Mouse (Mus musculus): ENCODE results near the gene Nfatc4.

The Nfatc4 gene

DNA sequence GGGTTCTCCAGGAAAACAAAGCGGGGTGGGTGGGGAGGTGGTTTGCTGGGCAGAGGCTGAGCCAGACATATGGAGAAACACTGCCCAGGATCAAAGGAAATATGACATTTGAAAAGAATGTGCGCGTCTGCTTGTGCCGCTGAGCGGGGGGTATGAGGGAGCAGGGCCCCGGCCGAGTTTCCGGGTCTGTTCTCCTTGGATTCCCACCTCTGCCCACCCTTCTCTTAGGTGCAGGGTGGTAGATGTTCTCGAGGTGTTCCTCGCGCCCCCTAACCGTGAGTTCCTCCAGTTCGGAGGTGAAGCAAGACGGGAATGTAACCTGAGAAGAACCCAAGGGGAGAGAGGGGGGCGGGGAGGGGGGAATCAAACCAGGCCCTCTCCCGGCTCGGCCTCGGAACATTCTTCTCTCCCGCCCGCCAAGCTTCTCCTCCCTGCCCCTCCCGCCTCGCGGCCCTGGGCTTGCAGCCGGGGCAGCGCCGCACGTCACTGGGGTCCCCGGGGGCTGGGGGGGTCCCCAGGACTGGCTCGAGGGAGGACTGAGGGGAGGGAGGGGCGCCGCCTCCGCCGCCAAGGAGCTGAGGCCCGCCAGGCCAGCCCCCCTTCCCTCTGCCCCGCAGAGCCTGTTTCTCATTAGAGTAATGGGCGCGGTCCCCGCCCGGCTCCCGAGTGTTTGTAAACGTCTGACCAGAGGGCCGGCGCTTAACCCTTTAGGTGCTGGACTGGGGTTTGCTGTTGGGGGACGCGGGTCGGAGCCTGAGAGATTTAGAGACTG lies at the start of gene Nfatc4:
Gene Nfatc4 (plus strand): TSS at position 154 of the 772 bp plus-strand sequence.
- peak; percentile 83 for DNase-seq (ENCODE audit: low spot score)

DNA sequence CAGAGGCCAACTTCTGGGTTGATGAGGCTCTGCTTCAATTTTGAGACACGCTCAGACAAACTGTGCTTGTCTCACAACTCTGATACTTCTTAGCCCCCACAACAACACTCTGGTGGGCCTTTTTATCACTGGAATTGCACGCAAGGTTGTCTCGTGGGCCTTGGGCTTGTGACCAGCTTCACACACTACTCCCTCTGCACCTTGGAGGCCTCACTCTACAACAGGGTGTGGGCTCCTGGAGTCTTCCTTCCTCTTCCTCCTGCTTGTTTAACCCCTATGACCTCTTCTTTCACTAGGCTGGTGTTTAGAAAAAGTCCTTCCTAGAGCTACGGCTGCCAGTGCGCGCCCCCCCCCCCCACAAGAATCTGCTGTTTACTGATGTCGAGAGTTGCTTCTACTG lies 46.2 kb upstream of the Nfatc4 start:
- no peak for DNase-seq (ENCODE audit: low spot score)

GRCm38 (mm10) chr14:55777176-55777575 lies 45.8 kb upstream of the Nfatc4 start:
- DNase-seq (ENCODE audit: low spot score) = no peak

DNA sequence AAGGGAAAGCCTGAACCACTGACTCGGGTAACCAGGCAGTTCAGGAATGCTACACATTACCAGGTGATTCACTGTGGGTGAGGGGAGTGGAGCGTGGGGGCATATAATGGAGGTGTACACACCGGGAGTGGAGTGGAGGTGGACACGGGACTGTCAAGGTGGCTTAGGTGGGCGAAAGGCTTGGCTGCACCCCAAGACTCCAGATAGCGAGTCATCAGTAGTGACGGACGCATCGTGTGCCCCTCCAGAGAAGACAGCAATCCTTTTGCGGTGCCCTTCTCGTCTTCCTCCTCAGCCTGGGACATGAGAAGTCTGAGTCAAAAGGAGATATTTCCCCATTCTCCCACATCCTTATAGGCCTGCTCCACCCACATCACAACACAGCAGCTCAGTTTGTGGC lies 45.1 kb upstream of the Nfatc4 start:
- DNase-seq (ENCODE audit: low spot score) = no peak

DNA sequence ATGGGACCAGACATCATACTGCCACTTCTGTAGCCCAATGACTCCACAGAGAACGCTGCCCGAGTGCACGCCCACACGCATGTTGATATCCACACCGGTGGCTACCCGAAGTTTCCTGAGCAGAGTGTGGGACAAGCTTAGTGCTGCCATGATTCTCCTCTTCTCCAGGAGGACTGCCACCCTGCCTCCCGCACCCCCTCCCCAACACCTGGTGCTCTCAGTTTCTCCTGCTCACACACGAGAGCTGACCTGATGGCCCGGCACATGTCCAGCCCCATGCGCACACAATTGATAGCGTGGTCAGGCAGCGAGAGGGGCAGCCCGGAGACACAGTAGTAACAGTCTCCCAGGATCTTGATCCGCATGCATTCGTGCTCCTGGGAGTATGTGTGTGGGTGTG lies 44.3 kb upstream of the Nfatc4 start:
- no peak for DNase-seq (ENCODE audit: low spot score)

DNA sequence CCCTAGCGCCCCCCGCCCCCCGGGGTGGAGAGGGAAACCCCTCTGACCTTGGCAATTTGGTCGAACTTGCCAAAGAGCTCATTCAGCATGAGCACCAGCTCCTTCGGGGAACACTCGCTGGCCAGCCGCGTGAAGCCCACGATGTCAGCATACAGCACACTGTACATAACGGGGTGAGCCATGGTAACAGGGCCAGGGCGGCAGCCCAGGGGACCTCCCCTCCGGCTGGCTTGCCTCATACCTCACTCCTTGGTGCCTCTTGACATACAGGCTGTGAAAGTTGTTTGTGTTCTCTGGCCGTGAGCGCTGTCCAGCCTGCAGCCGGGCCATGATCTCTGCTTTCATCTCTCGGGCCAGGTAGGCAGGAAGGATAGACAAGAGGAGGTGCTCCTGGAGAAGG lies 43.3 kb upstream of the Nfatc4 start:
- DNase-seq (ENCODE audit: low spot score) = peak; percentile 3

DNA sequence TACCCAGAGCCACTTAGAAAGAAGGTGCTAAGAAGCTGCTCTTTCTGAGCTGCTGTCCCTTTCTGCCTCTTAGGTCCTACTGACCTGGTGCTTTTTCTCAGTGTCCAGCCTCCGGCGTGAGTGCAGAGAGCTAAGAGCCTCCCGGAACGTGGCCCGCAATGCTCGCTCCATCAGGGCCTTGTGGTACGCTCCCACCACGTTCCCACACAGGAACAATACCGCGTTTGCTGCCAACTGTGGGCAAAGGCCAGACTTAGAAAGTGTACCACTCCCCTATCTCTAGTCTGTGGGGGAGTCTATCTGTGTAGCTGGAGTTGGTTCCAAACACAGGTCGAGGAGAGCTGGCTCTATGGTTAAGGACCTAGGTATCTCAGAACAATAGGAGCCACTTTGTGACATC lies 42.2 kb upstream of the Nfatc4 start:
- DNase-seq (ENCODE audit: low spot score) = peak; percentile 5

- peak; percentile 62 for DNase-seq (ENCODE audit: low spot score)
These were observed 41.6 kb upstream of the Nfatc4 start for GRCm38 (mm10) chr14:55781310-55781709.

DNA sequence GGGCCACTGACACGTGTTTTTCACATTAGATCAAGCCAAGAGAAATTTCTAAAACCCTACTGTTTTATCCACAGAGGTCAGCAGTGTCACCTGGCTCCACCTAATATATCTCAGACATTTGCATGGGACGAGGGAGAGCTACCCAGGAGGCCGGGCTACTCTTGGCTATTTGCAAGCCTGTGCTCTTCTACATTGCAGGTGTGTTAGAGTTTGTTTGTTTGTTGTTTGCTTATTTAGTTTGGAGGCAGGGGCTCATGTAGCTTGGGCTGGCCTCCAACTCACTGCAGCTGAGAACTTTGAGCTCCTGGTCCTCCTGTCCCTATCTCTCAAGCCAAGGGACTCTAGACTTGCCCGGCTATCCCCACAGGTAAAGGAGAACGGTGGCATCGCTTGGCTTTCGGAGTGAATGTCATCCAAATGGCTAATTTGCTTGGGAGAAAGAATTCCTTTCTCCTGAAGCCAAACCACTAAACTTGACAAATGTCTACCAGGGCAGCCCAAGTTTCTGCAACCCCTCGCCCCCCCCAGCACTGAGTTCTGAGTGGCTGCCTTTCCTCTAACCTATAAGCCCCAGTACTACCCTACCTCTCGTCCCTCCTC lies 40.5 kb upstream of the Nfatc4 start:
- DNase-seq (ENCODE audit: low spot score) = peak; percentile 2

DNA sequence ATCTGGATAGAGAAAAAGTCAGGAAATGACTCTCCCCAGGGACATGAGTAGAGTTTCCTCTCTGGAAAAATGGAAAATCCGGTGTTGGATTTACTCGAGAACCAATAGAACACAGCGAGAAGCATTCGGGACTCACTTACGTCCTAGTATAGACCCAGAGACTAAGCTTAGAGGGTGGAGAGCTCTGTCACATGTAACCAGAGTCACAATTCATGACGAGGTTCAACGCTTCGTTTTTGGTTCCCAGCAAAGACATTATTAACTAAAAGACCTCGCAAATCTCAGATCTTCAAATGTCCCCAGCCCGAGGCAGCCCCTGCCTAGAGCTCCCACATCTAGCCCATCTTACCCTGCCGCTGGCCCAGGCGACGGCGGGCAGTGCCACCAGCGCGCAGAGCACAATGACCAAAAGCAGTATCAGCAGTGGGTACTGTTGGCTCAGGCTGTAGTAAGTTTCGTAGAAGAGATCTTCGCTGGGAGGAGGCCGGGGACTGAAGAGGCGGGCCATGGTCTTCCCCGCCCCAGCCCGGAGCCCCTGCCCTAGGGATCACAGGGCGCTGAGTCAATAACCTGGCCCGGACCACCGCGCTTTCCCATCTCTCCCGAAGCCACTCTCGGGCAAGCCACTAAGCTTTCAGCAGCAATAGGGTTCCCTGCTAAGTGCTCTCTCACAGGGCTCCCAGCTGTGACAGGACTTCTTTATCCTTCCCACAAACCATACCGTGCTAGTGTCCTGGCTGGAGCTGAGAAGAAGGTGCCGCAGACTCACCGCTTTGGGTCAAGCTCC lies 39.6 kb upstream of the Nfatc4 start:
- peak; percentile 5 for DNase-seq (ENCODE audit: low spot score)

GRCm38 (mm10) chr14:55783958-55784235 lies 39.0 kb upstream of the Nfatc4 start, which contains the start of gene Adcy4:
Gene Adcy4, minus strand, starts transcription at chr14:55784095.
- peak; percentile 4 for DNase-seq (ENCODE audit: low spot score)

GRCm38 (mm10) chr14:55785195-55785594 lies 37.7 kb upstream of the Nfatc4 start:
- DNase-seq (ENCODE audit: low spot score) = peak; percentile 2

DNA sequence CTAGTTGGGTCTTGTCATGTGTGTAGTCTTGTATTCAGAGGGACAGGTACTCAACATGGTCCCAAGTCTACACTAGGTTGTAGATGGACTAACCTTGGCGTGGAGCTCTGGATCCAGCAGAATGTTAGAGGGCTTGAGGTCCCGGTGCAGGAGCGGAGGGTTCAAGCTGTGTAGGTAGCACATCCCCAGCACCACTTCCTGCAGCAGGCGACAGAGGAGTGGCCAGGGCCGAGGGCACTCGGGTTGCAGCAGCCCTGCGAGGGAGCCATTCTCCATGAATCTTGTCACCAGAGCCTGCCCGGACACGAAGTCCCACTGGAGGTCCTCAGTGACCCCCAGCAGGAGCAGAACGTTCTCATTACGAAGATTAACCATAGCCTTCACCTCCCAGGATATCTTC lies 35.2 kb upstream of the Nfatc4 start:
- DNase-seq (ENCODE audit: low spot score) = peak; percentile 5

DNA sequence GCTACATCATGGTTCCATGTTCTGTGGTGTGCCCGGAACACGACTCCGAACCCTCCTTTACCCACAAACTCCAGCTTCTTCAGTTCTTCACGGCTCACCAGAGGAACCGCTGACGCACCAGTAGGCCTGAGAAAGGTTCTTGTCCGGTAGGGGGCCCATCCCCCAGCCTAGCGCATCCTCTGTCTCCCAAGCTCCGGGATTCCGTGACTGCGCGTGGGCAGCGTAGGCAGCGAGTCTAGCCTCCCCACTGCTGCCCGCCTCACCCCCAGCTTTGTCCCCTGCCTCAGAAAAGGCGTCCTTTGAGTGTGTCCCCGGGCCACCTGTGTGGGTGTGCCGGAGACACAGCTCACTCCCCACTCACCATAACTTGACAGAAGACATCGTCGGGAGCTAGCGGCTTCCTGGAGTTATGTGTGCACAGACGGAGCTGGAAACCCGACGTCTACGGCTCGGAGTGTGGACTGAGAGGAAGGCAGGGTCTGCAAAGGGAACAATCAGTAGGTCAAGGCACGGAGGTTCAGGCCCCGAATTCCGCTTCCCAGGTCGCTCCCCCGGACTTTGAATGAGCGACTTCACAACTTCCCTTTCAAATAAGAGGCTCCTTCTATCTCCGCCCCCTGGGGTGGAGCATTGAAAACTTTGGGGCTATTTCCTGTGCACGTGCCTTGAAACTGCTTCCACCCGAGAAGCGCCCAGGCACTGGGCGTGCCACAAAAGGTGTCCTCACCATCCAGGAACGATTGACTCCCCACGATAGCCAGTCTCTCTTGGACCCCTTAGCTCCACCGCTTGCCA lies 34.5 kb upstream of the Nfatc4 start, which contains the start of gene Ripk3:
Gene Ripk3 (minus strand): TSS at position 610 of the 795 bp plus-strand sequence.
- peak; percentile 19 for DNase-seq (ENCODE audit: low spot score)

DNA sequence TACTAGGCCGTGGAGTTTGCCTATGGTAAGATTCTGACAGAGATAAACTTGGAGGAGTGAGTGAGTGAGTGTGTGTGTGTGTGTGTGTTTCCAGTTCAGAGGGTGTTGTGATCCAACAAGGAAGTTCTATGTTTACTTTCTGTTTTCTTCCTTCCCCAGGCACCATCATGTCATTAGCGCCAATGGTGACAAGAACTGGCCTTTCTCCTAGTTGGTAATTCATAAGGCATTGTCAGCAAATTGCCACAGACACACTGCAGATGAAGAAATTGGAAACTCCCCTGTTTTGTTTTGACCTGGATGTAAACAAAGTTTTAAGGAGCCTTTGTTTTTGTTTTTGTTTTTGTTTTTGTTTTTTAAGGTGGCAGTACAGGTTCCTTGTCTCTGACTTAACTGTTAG lies 29.5 kb upstream of the Nfatc4 start:
- DNase-seq (ENCODE audit: low spot score) = no peak

- no peak for DNase-seq (ENCODE audit: low spot score)
These were observed 29.0 kb upstream of the Nfatc4 start for GRCm38 (mm10) chr14:55793946-55794345.

DNA sequence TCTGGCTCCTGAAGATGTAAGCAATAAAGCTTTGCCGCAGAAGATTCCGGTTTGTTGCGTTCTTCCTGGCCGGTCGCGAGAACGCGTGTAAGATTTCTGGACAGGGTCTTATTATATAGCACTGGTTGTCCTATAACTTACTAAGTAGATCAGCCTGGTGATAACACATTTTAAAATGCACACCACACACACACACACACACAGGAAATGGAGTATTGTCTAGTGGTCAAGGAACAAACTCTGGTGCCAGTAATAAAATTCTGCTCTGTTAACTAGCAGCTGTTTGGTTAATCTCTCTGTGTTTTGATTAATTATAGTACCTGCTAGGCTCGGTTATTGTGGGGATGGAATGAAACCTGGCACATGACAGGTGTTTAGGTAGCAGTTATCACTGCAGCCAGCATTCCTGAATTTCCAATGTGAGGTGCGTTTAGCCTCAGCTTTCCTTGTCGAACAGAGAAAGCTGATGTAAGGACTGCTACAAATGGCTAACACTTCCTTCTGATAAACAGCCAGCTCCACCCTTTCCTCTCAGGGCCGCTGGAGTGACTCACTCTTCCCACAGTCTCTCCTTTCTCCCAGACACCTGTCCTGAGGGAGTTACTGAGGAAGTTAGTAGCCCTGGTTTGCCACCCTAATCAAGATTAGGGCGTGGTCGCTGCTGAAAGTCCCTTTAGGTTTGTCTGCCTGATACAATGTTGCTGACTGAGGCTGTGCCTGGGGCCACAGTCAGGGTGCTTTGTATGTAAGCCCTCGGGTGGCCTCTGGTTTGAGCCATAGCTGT lies 27.4 kb upstream of the Nfatc4 start:
- DNase-seq (ENCODE audit: low spot score) = peak; percentile 66

DNA sequence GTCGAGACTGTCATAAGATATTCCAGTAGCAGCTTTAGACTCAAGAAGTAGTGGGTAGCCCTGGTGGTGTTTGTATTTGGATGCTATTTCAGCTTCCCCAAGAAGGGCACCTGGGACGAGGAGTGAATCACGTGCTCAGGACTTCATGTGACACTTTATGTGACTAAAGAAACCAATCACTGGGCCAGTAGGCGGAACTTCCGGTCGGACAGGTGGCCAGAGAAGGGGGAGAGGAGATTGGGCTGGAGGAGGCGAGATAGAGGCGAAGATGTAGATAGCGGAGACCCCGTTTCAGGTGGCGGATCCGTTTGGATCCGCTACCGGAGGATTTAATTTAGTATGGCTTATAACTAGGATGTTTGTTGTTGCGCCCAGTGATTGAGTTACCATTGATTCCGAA lies 8.1 kb upstream of the Nfatc4 start:
- peak; percentile 82 for DNase-seq (ENCODE audit: low spot score)

GRCm38 (mm10) chr14:55815310-55815751 lies 7.6 kb upstream of the Nfatc4 start:
- DNase-seq (ENCODE audit: low spot score) = no peak

GRCm38 (mm10) chr14:55819845-55820405 lies 3.0 kb upstream of the Nfatc4 start:
- peak; percentile 8 for DNase-seq (ENCODE audit: low spot score)

DNA sequence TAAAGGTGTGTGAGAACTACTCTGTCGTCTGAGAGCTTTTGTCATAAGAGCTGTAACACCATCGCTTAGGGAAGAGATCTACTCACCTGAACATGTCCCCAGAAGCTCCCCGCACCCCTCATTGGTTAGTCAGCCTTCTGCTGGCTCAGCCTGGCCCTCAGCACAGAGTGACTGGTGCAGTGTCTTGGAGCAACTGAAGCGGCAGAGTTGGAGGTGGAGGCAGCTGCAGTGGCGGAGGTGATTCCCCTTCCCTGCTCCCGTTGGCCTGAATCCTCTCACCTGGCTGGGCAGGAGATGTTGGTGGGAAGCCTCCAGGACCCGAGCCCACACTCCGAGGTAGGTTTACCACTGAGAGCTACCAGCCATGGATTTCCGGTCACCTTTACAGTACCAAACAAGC lies 2.4 kb upstream of the Nfatc4 start:
- peak; percentile 4 for DNase-seq (ENCODE audit: low spot score)

Data from testis, postnatal 14 days (tissue).